Mouse (Mus musculus) c-Kit-positive CD71-negative TER-119-negative erythroid progenitor cells, embryonic 14.5 days (primary cell): Measurements from ENCODE around the gene Arl2.
A peak's percentile ranks its signal among the peaks of the same experiment; 100 is the strongest.
"Not testable (repeated sequence)": the region's sequence is repeated elsewhere in the genome, so short reads cannot be mapped to it uniquely, and the experiment has no call there.

Experiments
- DNase-seq: peaks from one replicate; pipeline ENCODE4 v3.0.0-alpha.2; 2013; ENCODE audit warnings: low read depth

The Arl2 gene

GRCm38 (mm10) chr19:6141394-6141749 is at the start of gene Arl2:
Gene Arl2 (minus strand): TSS chr19:6141548.
- peak; percentile 89 for DNase-seq

- no peak for DNase-seq
Observed at GRCm38 (mm10) chr19:6184131-6184530, 42.8 kb upstream of the Arl2 start, which contains the start of gene Majin. Gene Majin (plus strand): TSS chr19:6184388.

- DNase-seq = no peak
Observed at GRCm38 (mm10) chr19:6182534-6182933, 41.2 kb upstream of the Arl2 start.

- peak; percentile 25 for DNase-seq
Observed at GRCm38 (mm10) chr19:6181629-6182028, 40.3 kb upstream of the Arl2 start.

- DNase-seq = no peak
Observed at GRCm38 (mm10) chr19:6178775-6179174, 37.4 kb upstream of the Arl2 start.

GRCm38 (mm10) chr19:6174771-6175170 is 33.4 kb upstream of the Arl2 start:
- DNase-seq = no peak

GRCm38 (mm10) chr19:6171215-6171614 is 29.9 kb upstream of the Arl2 start:
- DNase-seq = no peak

- no peak for DNase-seq
Observed at GRCm38 (mm10) chr19:6166750-6167149, 25.4 kb upstream of the Arl2 start.

GRCm38 (mm10) chr19:6163872-6164547 is 22.7 kb upstream of the Arl2 start:
- DNase-seq = no peak

- peak; percentile 40 for DNase-seq
Observed at GRCm38 (mm10) chr19:6157220-6157619, 15.9 kb upstream of the Arl2 start.

GRCm38 (mm10) chr19:6156372-6156771 is 15.0 kb upstream of the Arl2 start:
- DNase-seq = no peak

GRCm38 (mm10) chr19:6155174-6155573 is 13.8 kb upstream of the Arl2 start:
- DNase-seq = no peak

GRCm38 (mm10) chr19:6144842-6145241 is 3.5 kb upstream of the Arl2 start:
- DNase-seq = no peak

- DNase-seq = peak; percentile 89
Observed at GRCm38 (mm10) chr19:6140678-6141393, 512 bp downstream of the Arl2 start, which contains the start of gene Batf2. Gene Batf2 (plus strand): TSS chr19:6140983.

- DNase-seq = no peak
Observed at GRCm38 (mm10) chr19:6140374-6140677, 1.0 kb downstream of the Arl2 start.

- DNase-seq = no peak
Observed at GRCm38 (mm10) chr19:6139701-6140100, 1.6 kb downstream of the Arl2 start.

- DNase-seq = no peak
Observed at GRCm38 (mm10) chr19:6136397-6136796, 5.0 kb downstream of the Arl2 start.

GRCm38 (mm10) chr19:6133197-6133596 is 8.2 kb downstream of the Arl2 start:
- not testable (repeated sequence) for DNase-seq

GRCm38 (mm10) chr19:6132171-6132827 is 9.0 kb downstream of the Arl2 start:
- no peak for DNase-seq

- DNase-seq = not testable (repeated sequence)
Observed at GRCm38 (mm10) chr19:6130414-6131128, 10.8 kb downstream of the Arl2 start.

- DNase-seq = peak; percentile 94
Observed at GRCm38 (mm10) chr19:6127760-6128341, 13.5 kb downstream of the Arl2 start, which contains the start of gene Snx15. Gene Snx15 (minus strand): TSS chr19:6128304.
